Mouse (Mus musculus) hindbrain, postnatal 0 days (tissue): Measurements from ENCODE around the gene Nosip. TPM values are rescaled to one million over a fixed set of nuclear protein-coding genes. Genes with fewer than 3 reads are reported as not detected.
A peak's percentile ranks its signal among the peaks of the same experiment; 100 is the strongest.
"Not testable (repeated sequence)": the region's sequence is repeated elsewhere in the genome, so short reads cannot be mapped to it uniquely, and the experiment has no call there.

Experiments
- ATAC-seq: fragments of 200-750 bp; cut with Nextera tagmentation; 2 replicates; pipeline ENCODE4 v1.8.0; 2017; ENCODE audit warnings: mild to moderate bottlenecking, moderate TSS enrichment, moderate library complexity
- DNase-seq: peaks from one replicate; pipeline ENCODE4 v3.0.0-alpha.2; 2015; ENCODE audit warnings: low spot score
- H3K27ac ChIP-seq: fragments of 300-500 bp; sonication (generic); 2 replicates; pipeline ENCODE4 v1.5.1; 2014; ENCODE audit warnings: mild to moderate bottlenecking
- H3K27me3 ChIP-seq: fragments of 300-500 bp; sonication (generic); 2 replicates; pipeline ENCODE4 v1.6.1; 2014; ENCODE audit warnings: low read length, mixed read lengths; ENCODE audit not compliant: insufficient read depth
- H3K36me3 ChIP-seq: fragments of 300-500 bp; sonication (generic); 2 replicates; pipeline ENCODE4 v1.6.1; 2014; ENCODE audit warnings: low read length, mixed read lengths; ENCODE audit not compliant: insufficient read depth
- H3K4me1 ChIP-seq: fragments of 300-500 bp; sonication (generic); 2 replicates; pipeline ENCODE4 v1.6.1; 2014; ENCODE audit warnings: antibody characterized with exemption, low read length, mixed read lengths; ENCODE audit not compliant: insufficient read depth
- H3K4me2 ChIP-seq: fragments of 300-500 bp; sonication (generic); 2 replicates; pipeline ENCODE4 v1.6.1; 2014; ENCODE audit warnings: low read depth, mild to moderate bottlenecking, low read length, moderate library complexity, mixed read lengths
- H3K4me3 ChIP-seq: fragments of 300-500 bp; sonication (generic); 2 replicates; pipeline ENCODE4 v1.5.1; 2014; ENCODE audit warnings: low read length
- H3K9ac ChIP-seq: fragments of 300-500 bp; sonication (generic); replicated peaks from 2 replicates; pipeline ENCODE4 v1.6.1; 2014; ENCODE audit warnings: mild to moderate bottlenecking, low read length, moderate library complexity, mixed read lengths
- H3K9me3 ChIP-seq: fragments of 300-500 bp; sonication (generic); 2 replicates; pipeline ENCODE4 v1.6.1; 2016; ENCODE audit warnings: low read length, mixed read lengths
- CTCF ChIP-seq: IDR thresholded peaks from 2 replicates; pipeline ENCODE4 v1.5.1; 2016; ENCODE audit warnings: antibody characterized with exemption, control low read depth, low read depth
- WGBS: fragments of 180-500 bp; shearing (Covaris S2); extraction: QIAGEN DNeasy Blood & Tissue Kit; methylation state at CpG from one replicate; pipeline ENCODE4 v1.1.7; 2014; 5-methylcytosine and 5-hydroxymethylcytosine counted together
- polyA plus RNA-seq: library from polyadenylated mRNA; unstranded; fragments of >200 nt; fragmentation: Nextera tagmentation; extraction: Ambion mirVana; gene quantifications from 2 replicates; pipeline ENCODE4 v1.2.1, GENCODE M21; 2015
- total RNA-seq: library from RNA; depleted of rRNA; stranded (reverse); fragments of >200 nt; gene quantifications from 2 replicates; pipeline ENCODE4 v1.2.3, GENCODE M21; 2014

The Nosip gene
- total and polyA plus RNA-seq, 2 experiments from 2014 or later = 67.4 to 83.1 TPM

- H3K9ac ChIP-seq = peak within 1 kb of the TSS; percentile 29
Observed at GRCm38 (mm10) chr7:45103652-45104180, 41.5 kb downstream of the Nosip start, which contains the start of gene Fcgrt. Gene Fcgrt (minus strand): TSS chr7:45103851.

GRCm38 (mm10) chr7:45104941-45105340, 42.7 kb downstream of the Nosip start:
- Histone ChIP-seq H3K27me3 (no peaks in the 10 kb centered on the region), H3K27ac (no peak overlapping the region), H3K36me3 (no peaks in the 10 kb centered on the region), H3K9me3 (no peaks in the 10 kb centered on the region), H3K9ac (no peak overlapping the region), H3K4me3 (no peak overlapping the region), H3K4me2 (no peak overlapping the region), H3K4me1 (no peaks in the 10 kb centered on the region; the same call in 1 of the 2 replicates)
- TF ChIP-seq CTCF = no peak
- WGBS = 79% methylated on average over 5 of the region's 5 CpGs
- ATAC-seq = no peak
- no peak for DNase-seq

More at GRCm38 (mm10) chr7:45103652-45104180, 41.5 kb downstream of the Nosip start, which contains the start of gene Fcgrt:
- no peaks in the 10 kb centered on the region for H3K9me3 ChIP-seq
- TF ChIP-seq CTCF = no peak
- peak within 1 kb of the TSS; percentile 10; the same call in 1 of the 2 replicates for H3K4me3 ChIP-seq
- H3K27ac ChIP-seq = peak within 1 kb of the TSS; percentile 55
- H3K36me3 ChIP-seq = no peaks in the 10 kb centered on the region
- ATAC-seq (peak; percentile 91), DNase-seq (peak; percentile 78)
- H3K4me2 ChIP-seq = peak within 1 kb of the TSS; percentile 35
- no peaks in the 10 kb centered on the region; the same call in 1 of the 2 replicates for H3K4me1 ChIP-seq
- 51% methylated on average over 7 of the region's 7 CpGs for WGBS
- no peaks in the 10 kb centered on the region for H3K27me3 ChIP-seq

GRCm38 (mm10) chr7:45105491-45105890, 43.3 kb downstream of the Nosip start:
- Histone ChIP-seq H3K36me3 (no peaks in the 10 kb centered on the region), H3K4me1 (no peaks in the 10 kb centered on the region; the same call in 1 of the 2 replicates), H3K4me2 (no peak overlapping the region), H3K27me3 (no peaks in the 10 kb centered on the region), H3K4me3 (no peak overlapping the region), H3K27ac (no peak overlapping the region), H3K9ac (no peak overlapping the region), H3K9me3 (no peaks in the 10 kb centered on the region)
- ATAC-seq = no peak
- WGBS = 80% methylated on average over 8 of the region's 8 CpGs
- no peak for DNase-seq
- TF ChIP-seq CTCF = no peak

- no peak for TF ChIP-seq CTCF
- Histone ChIP-seq H3K4me1 (no peaks in the 10 kb centered on the region; the same call in 1 of the 2 replicates), H3K27me3 (no peaks in the 10 kb centered on the region), H3K4me2 (no peak overlapping the region), H3K27ac (no peak overlapping the region), H3K36me3 (no peaks in the 10 kb centered on the region), H3K9ac (no peak overlapping the region), H3K9me3 (no peaks in the 10 kb centered on the region), H3K4me3 (no peak overlapping the region)
- DNase-seq = no peak
- 27% methylated on average over 6 of the region's 6 CpGs for WGBS
- ATAC-seq = no peak
Observed at GRCm38 (mm10) chr7:45106441-45106840, 44.2 kb downstream of the Nosip start.

GRCm38 (mm10) chr7:45107052-45107645, 44.9 kb downstream of the Nosip start:
- H3K27me3 ChIP-seq = no peaks in the 10 kb centered on the region
- H3K9ac ChIP-seq = no peak overlapping the region
- 52% methylated on average over 5 of the region's 5 CpGs for WGBS
- H3K9me3 ChIP-seq = no peaks in the 10 kb centered on the region
- H3K4me2 ChIP-seq = no peak overlapping the region
- no peak overlapping the region for H3K27ac ChIP-seq
- H3K4me1 ChIP-seq = no peaks in the 10 kb centered on the region; the same call in 1 of the 2 replicates
- DNase-seq = no peak
- no peak overlapping the region for H3K4me3 ChIP-seq
- no peak for ATAC-seq
- H3K36me3 ChIP-seq = no peaks in the 10 kb centered on the region
- TF ChIP-seq CTCF = no peak

GRCm38 (mm10) chr7:45110089-45110488, 47.9 kb downstream of the Nosip start:
- H3K4me3 ChIP-seq, DNase-seq, H3K4me1 ChIP-seq, H3K9me3 ChIP-seq, ATAC-seq, H3K36me3 ChIP-seq, H3K27me3 ChIP-seq, H3K27ac ChIP-seq, H3K4me2 ChIP-seq, H3K9ac ChIP-seq: not testable (repeated sequence)
- WGBS = 89% methylated on average over 4 of the region's 4 CpGs

GRCm38 (mm10) chr7:45111940-45112339, 49.7 kb downstream of the Nosip start:
- H3K36me3 ChIP-seq = no peaks in the 10 kb centered on the region
- H3K9ac ChIP-seq = no peak overlapping the region
- 80% methylated on average over 2 of the region's 2 CpGs for WGBS
- no peaks in the 10 kb centered on the region for H3K27me3 ChIP-seq
- H3K9me3 ChIP-seq = no peaks in the 10 kb centered on the region
- DNase-seq = no peak
- H3K4me1 ChIP-seq = no peaks in the 10 kb centered on the region
- H3K4me3 ChIP-seq = no peak overlapping the region
- H3K27ac ChIP-seq = no peak overlapping the region
- no peak for ATAC-seq
- no peak for TF ChIP-seq CTCF
- H3K4me2 ChIP-seq = no peak overlapping the region
